Mouse (Mus musculus): ENCODE measurements around the gene Creb3l1.

Creb3l1 gene

GRCm38 (mm10) chr2:92024274-92024672, at the start of gene Creb3l1:
Creb3l1 (minus strand) TSS chr2:92024502.
- DNase-seq = peak; percentile 85 to 90

GRCm38 (mm10) chr2:92071143-92071542, 46.8 kb upstream of the Creb3l1 start:
- no peak for DNase-seq

- DNase-seq = no peak
These were observed 45.3 kb upstream of the Creb3l1 start for GRCm38 (mm10) chr2:92069630-92070029.

GRCm38 (mm10) chr2:92067600-92067999, 43.3 kb upstream of the Creb3l1 start:
- DNase-seq = no peak

GRCm38 (mm10) chr2:92066899-92067298, 42.6 kb upstream of the Creb3l1 start:
- no peak for DNase-seq

- DNase-seq = no peak
These were observed 41.6 kb upstream of the Creb3l1 start for GRCm38 (mm10) chr2:92065938-92066337.

GRCm38 (mm10) chr2:92065269-92065888, 41.1 kb upstream of the Creb3l1 start:
- DNase-seq = no peak

- peak in 1 of 2 experiments; percentile 13 for DNase-seq
These were observed 38.8 kb upstream of the Creb3l1 start for GRCm38 (mm10) chr2:92063106-92063505.

- DNase-seq = no peak
These were observed 37.0 kb upstream of the Creb3l1 start for GRCm38 (mm10) chr2:92061337-92061736.

GRCm38 (mm10) chr2:92060291-92060690, 36.0 kb upstream of the Creb3l1 start:
- peak; percentile 35 to 55 for DNase-seq

- DNase-seq = peak; percentile 58 to 69
These were observed 35.3 kb upstream of the Creb3l1 start for GRCm38 (mm10) chr2:92059481-92060220.

GRCm38 (mm10) chr2:92058936-92059335, 34.6 kb upstream of the Creb3l1 start:
- no peak for DNase-seq

GRCm38 (mm10) chr2:92058469-92058868, 34.2 kb upstream of the Creb3l1 start:
- DNase-seq = peak; percentile 95

GRCm38 (mm10) chr2:92056760-92057159, 32.5 kb upstream of the Creb3l1 start:
- DNase-seq = no peak

- peak; percentile 68 to 77 for DNase-seq
These were observed 31.5 kb upstream of the Creb3l1 start for GRCm38 (mm10) chr2:92055831-92056236.

GRCm38 (mm10) chr2:92055101-92055813, 31.0 kb upstream of the Creb3l1 start:
- DNase-seq = peak; percentile 94 to 96

- DNase-seq = no peak
These were observed 28.5 kb upstream of the Creb3l1 start for GRCm38 (mm10) chr2:92052754-92053153.

- no peak for DNase-seq
These were observed 27.9 kb upstream of the Creb3l1 start for GRCm38 (mm10) chr2:92052188-92052587.

- no peak for DNase-seq
These were observed 23.9 kb upstream of the Creb3l1 start for GRCm38 (mm10) chr2:92048034-92048690.

- no peak for DNase-seq
These were observed 23.3 kb upstream of the Creb3l1 start for GRCm38 (mm10) chr2:92047601-92048000.

- no peak for DNase-seq
These were observed 19.0 kb upstream of the Creb3l1 start for GRCm38 (mm10) chr2:92043285-92043684.

GRCm38 (mm10) chr2:92041538-92041937, 17.2 kb upstream of the Creb3l1 start:
- DNase-seq = no peak

GRCm38 (mm10) chr2:92034273-92034672, 10.0 kb upstream of the Creb3l1 start:
- DNase-seq = no peak

Data from kidney, postnatal 4 days (tissue).